Mouse (Mus musculus) CH12.LX (cell line): Measurements from ENCODE around the gene Clec1b.

ENCODE experiments used
- CTCF ChIP-seq, 2 experiments: IDR thresholded peaks in 1 of 2; conservative IDR thresholded peaks in 1 of 2; 2 replicates each; pipeline ENCODE4 v1.5.1; 2011 to 2012; ENCODE audit warnings: low read depth in 2 of 2, low read length in 2 of 2, improper control_type of control experiment in 1 of 2, inconsistent platforms in 1 of 2, mild to moderate bottlenecking in 1 of 2, moderate library complexity in 1 of 2
- ELF1 ChIP-seq: IDR thresholded peaks from 2 replicates; pipeline ENCODE4 v1.6.1; 2014; ENCODE audit warnings: low read depth, mild to moderate bottlenecking, inconsistent platforms, low read length, improper control_type of control experiment
- EP300 ChIP-seq: IDR thresholded peaks from 2 replicates; pipeline ENCODE4 v1.6.1; 2011; ENCODE audit warnings: low read length, improper control_type of control experiment
- MAFK ChIP-seq: IDR thresholded peaks from 2 replicates; pipeline ENCODE4 v1.6.1; 2011; ENCODE audit warnings: low read length, improper control_type of control experiment; ENCODE audit not compliant: insufficient replicate concordance
- MAX ChIP-seq: IDR thresholded peaks from 2 replicates; pipeline ENCODE4 v1.6.1; 2011; ENCODE audit warnings: low read length, improper control_type of control experiment
- MEF2A ChIP-seq: IDR thresholded peaks from 2 replicates; pipeline ENCODE4 v1.6.1; 2014; ENCODE audit warnings: low read depth, mild to moderate bottlenecking, inconsistent platforms, low read length, improper control_type of control experiment, borderline replicate concordance
- MXI1 ChIP-seq: IDR thresholded peaks from 2 replicates; pipeline ENCODE4 v1.6.1; 2011; ENCODE audit warnings: mild to moderate bottlenecking, low read depth, low read length, improper control_type of control experiment
- PAX5 ChIP-seq: IDR thresholded peaks from 2 replicates; pipeline ENCODE4 v1.6.1; 2012; ENCODE audit warnings: low read length, inconsistent platforms, mixed read lengths
- POLR2AphosphoS2 ChIP-seq: IDR thresholded peaks from 2 replicates; pipeline ENCODE4 v1.6.1; 2011; ENCODE audit warnings: low read depth, low read length, improper control_type of control experiment
- RCOR1 ChIP-seq: conservative IDR thresholded peaks from 2 replicates; pipeline ENCODE4 v1.6.1; 2012; ENCODE audit warnings: low read depth, mild to moderate bottlenecking, inconsistent platforms, low read length, improper control_type of control experiment
- SMC3 ChIP-seq: IDR thresholded peaks from 2 replicates; pipeline ENCODE4 v1.6.1; 2011; ENCODE audit warnings: low read depth, low read length, improper control_type of control experiment
- USF1 ChIP-seq: IDR thresholded peaks from 2 replicates; pipeline ENCODE4 v1.6.1; 2014; ENCODE audit warnings: low read depth, mild to moderate bottlenecking, inconsistent platforms, low read length, improper control_type of control experiment
- ZKSCAN1 ChIP-seq: IDR thresholded peaks from 2 replicates; pipeline ENCODE4 v1.6.1; 2012; ENCODE audit warnings: low read depth, inconsistent platforms, low read length, improper control_type of control experiment, borderline replicate concordance
- ZNF384 ChIP-seq: IDR thresholded peaks from 2 replicates; pipeline ENCODE4 v1.6.1; 2012; ENCODE audit warnings: low read depth, low read length, improper control_type of control experiment, inconsistent platforms

DNA sequence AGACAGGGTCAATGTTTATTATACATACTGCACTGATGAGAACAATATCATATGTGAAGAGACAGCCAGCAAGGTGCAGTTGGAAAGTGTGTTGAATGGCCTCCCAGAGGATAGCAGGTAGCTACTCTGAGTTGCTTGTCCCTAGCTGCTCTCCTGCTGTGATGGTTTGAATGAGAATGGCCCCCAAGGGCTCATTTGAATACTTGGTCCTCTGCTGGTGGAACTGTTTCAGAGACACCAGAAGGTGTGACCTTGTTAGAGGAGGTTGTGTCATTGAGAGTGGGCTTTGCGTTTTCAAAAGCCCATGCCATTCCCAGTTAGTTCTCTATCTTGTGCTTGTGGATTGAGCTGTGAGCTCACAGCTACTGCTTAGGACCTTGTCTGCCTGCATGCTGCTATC is 33.2 kb upstream of the Clec1b start:
- peak in 1 of 2 experiments; percentile 44; a peak in 2 of 4 replicates for TF ChIP-seq CTCF (conservative IDR thresholded peaks at IDR 0.05 in 1 of 2, IDR thresholded peaks at IDR 0.05 in 1 of 2; ENCODE audit: low read depth in 2 of 2, low read length in 2 of 2)
- no peak for TF ChIP-seq EP300
- no peak for TF ChIP-seq ZNF384
- TF ChIP-seq MXI1: no peak
- no peak for TF ChIP-seq PAX5
- no peak for TF ChIP-seq RCOR1
- TF ChIP-seq ZKSCAN1: no peak
- TF ChIP-seq ELF1: no peak
- TF ChIP-seq SMC3: peak; percentile 59
- no peak for TF ChIP-seq MAX
- no peak for TF ChIP-seq MEF2A
- TF ChIP-seq MAFK: no peak
- TF ChIP-seq USF1: no peak
- no peak for TF ChIP-seq POLR2AphosphoS2
